Mouse (Mus musculus) E14TG2a.4 (cell line): ENCODE measurements around the gene Ddx17.

Experiments
- H3K27me3 ChIP-seq: 2 replicates; pipeline ENCODE4 v1.6.1; 2014; ENCODE audit warnings: low read length, control low read depth; ENCODE audit not compliant: insufficient read depth
- H3K36me3 ChIP-seq: 2 replicates; pipeline ENCODE4 v1.6.1; 2014; ENCODE audit warnings: low read length, control low read depth; ENCODE audit not compliant: insufficient read depth
- H3K4me1 ChIP-seq: replicated peaks from 2 replicates; pipeline ENCODE4 v1.6.1; 2014; ENCODE audit warnings: low read depth, low read length, control low read depth
- H3K4me3 ChIP-seq: replicated peaks from 2 replicates; pipeline ENCODE4 v1.5.1; 2014; ENCODE audit warnings: mild to moderate bottlenecking, low read length
- H3K9me3 ChIP-seq: 2 replicates; pipeline ENCODE4 v1.6.1; 2014; ENCODE audit warnings: low read length, control low read depth
- CTCF ChIP-seq: conservative IDR thresholded peaks from 2 replicates; pipeline ENCODE4 v1.5.1; 2014; ENCODE audit warnings: low read length
- NANOG ChIP-seq: IDR thresholded peaks from 2 replicates; pipeline ENCODE4 v1.6.1; 2014; ENCODE audit warnings: borderline replicate concordance, low read length, mixed read lengths
- POU5F1 ChIP-seq: IDR thresholded peaks from 2 replicates; pipeline ENCODE4 v1.6.1; 2014; ENCODE audit warnings: low read length, borderline replicate concordance

Gene Ddx17

GRCm38 (mm10) chr15:79525979-79526768 lies 20.4 kb downstream of the Ddx17 start:
- Histone ChIP-seq H3K9me3 (no peaks in the 10 kb centered on the region), H3K27me3 (no peaks in the 10 kb centered on the region), H3K36me3 (peaks cover 84% of the 10 kb centered on the region), H3K4me3 (no peak overlapping the region), H3K4me1 (peaks cover 71% of the 10 kb centered on the region)
- TF ChIP-seq POU5F1 = no peak
- TF ChIP-seq CTCF = no peak
- no peak for TF ChIP-seq NANOG

DNA sequence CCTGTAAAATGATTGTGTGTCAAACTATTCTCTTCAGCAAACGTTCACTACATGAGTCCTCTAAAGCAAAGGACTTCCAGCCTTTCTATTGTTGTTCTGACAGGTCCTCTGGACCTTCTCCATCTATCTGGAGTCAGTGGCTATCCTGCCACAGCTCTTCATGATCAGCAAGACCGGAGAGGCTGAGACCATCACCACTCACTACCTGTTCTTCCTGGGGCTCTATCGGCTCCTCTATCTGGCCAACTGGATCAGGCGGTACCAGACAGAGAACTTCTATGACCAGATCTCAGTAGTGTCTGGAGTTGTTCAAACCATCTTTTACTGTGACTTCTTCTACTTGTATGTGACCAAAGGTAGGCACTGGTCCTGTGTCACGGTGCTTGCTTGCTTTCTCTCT lies 21.0 kb downstream of the Ddx17 start:
- Histone ChIP-seq H3K27me3 (no peaks in the 10 kb centered on the region), H3K4me1 (peaks cover 73% of the 10 kb centered on the region), H3K4me3 (no peak overlapping the region), H3K36me3 (peaks cover 78% of the 10 kb centered on the region), H3K9me3 (no peaks in the 10 kb centered on the region)
- no peak for TF ChIP-seq POU5F1

- Histone ChIP-seq H3K4me1 (peaks cover 65% of the 10 kb centered on the region), H3K27me3 (peaks cover 33% of the 10 kb centered on the region), H3K9me3 (0 out of 2 replicates have a peak, but pooled peaks cover 5% of the 10 kb centered on the region), H3K36me3 (peaks cover 18% of the 10 kb centered on the region), H3K4me3 (peak overlapping the region; percentile 13)
- TF ChIP-seq CTCF = no peak
- no peak for TF ChIP-seq POU5F1
- TF ChIP-seq NANOG = no peak
Measured at GRCm38 (mm10) chr15:79519400-79520220, 26.9 kb downstream of the Ddx17 start.

- peaks cover 64% of the 10 kb centered on the region for H3K4me1 ChIP-seq
- 0 out of 2 replicates have a peak, but pooled peaks cover 6% of the 10 kb centered on the region for H3K9me3 ChIP-seq
- H3K36me3 ChIP-seq = peaks cover 10% of the 10 kb centered on the region
- H3K27me3 ChIP-seq = peaks cover 44% of the 10 kb centered on the region
- peak overlapping the region; percentile 26; the same call in 1 of the 2 replicates for H3K4me3 ChIP-seq
- TF ChIP-seq POU5F1 (no peak), NANOG (no peak), CTCF (no peak)
Measured at GRCm38 (mm10) chr15:79518571-79518970, 28.0 kb downstream of the Ddx17 start.

DNA sequence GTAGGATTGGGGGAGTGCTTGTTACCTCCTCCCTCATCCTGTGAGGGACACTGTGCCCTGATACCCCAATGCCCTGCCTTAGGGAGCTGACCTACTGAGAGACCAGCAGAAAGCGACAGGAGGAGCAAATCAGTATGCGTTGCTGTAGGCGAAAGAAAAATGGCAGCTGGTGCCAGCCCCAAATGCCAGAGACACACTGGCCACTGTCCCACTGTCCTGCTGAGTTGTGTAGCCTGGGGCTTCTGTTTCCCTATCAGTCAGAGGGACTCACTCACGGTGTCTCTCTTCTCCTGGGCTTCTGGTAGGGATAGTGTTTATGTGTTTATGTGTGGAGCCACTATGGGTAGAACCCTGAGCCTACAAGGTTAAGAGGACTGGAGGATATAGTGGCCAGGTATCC lies 28.8 kb downstream of the Ddx17 start:
- H3K4me3 ChIP-seq = peak overlapping the region; percentile 82; the same call in 1 of the 2 replicates
- H3K9me3 ChIP-seq = 0 out of 2 replicates have a peak, but pooled peaks cover 6% of the 10 kb centered on the region
- H3K4me1 ChIP-seq = peaks cover 66% of the 10 kb centered on the region
- H3K27me3 ChIP-seq = peaks cover 50% of the 10 kb centered on the region
- no peak for TF ChIP-seq POU5F1
- no peak for TF ChIP-seq CTCF
- TF ChIP-seq NANOG = no peak
- H3K36me3 ChIP-seq = peaks cover 2% of the 10 kb centered on the region

- Histone ChIP-seq H3K27me3 (peaks cover 63% of the 10 kb centered on the region), H3K9me3 (0 out of 2 replicates have a peak, but pooled peaks cover 6% of the 10 kb centered on the region), H3K4me1 (peaks cover 76% of the 10 kb centered on the region), H3K36me3 (no peaks in the 10 kb centered on the region), H3K4me3 (peak within 1 kb of the TSS; percentile 82)
- TF ChIP-seq NANOG (no peak), CTCF (no peak)
Measured at GRCm38 (mm10) chr15:79516171-79517096, 30.1 kb downstream of the Ddx17 start, which contains the start of gene Kdelr3. Kdelr3 (plus strand) TSS chr15:79516411.

DNA sequence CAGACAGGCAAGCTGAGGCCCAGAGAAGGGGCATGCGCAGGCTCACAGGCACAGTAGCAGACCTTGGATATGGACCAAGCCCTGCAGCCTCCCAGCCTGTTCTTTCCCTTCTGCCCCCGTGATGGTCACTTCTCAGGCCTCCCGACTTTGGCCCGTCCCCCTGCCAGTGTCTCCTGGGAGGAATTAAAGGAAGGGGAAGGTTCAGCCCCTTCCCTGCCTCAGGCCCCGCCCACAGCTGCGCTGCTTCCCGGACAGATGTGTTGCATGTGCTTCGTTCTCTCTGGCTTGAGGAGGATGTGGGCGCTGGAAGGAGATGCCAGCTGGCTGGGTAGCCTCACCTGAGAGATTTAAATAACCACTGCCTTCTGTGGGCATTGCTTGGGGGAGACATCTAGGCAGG lies 32.6 kb downstream of the Ddx17 start:
- H3K4me1 ChIP-seq = peaks cover 60% of the 10 kb centered on the region
- H3K9me3 ChIP-seq = 0 out of 2 replicates have a peak, but pooled peaks cover 6% of the 10 kb centered on the region
- H3K27me3 ChIP-seq = peaks cover 88% of the 10 kb centered on the region
- H3K36me3 ChIP-seq = no peaks in the 10 kb centered on the region
- H3K4me3 ChIP-seq = no peak overlapping the region
- TF ChIP-seq CTCF (no peak), NANOG (no peak), POU5F1 (no peak)
